Mouse (Mus musculus): ENCODE results near the gene Hnrnpu. TPM values are rescaled to one million over a fixed set of nuclear protein-coding genes. Genes with fewer than 3 reads are reported as not detected.
"Not testable (repeated sequence)": the region's sequence is repeated elsewhere in the genome, so short reads cannot be mapped to it uniquely, and the experiment has no call there.

Hnrnpu gene
- polyA plus RNA-seq (2012; rRNA removed): 41.0 and 73.9 TPM in 2 replicates

- DNase-seq (ENCODE audit: low read depth): no peak
These were observed at the start of gene Hnrnpu for GRCm38 (mm10) chr1:178337551-178338317. TSS of gene Hnrnpu (minus strand) at chr1:178337797.

GRCm38 (mm10) chr1:178382165-178382564, 44.6 kb upstream of the Hnrnpu start:
- peak; percentile 60 for DNase-seq (ENCODE audit: low read depth)

GRCm38 (mm10) chr1:178379224-178379623, 41.6 kb upstream of the Hnrnpu start:
- DNase-seq (ENCODE audit: low read depth): no peak

GRCm38 (mm10) chr1:178378115-178378514, 40.5 kb upstream of the Hnrnpu start:
- DNase-seq (ENCODE audit: low read depth): no peak

- DNase-seq (ENCODE audit: low read depth): no peak
These were observed 39.3 kb upstream of the Hnrnpu start for GRCm38 (mm10) chr1:178376907-178377306.

GRCm38 (mm10) chr1:178376061-178376460, 38.5 kb upstream of the Hnrnpu start:
- DNase-seq (ENCODE audit: low read depth): no peak

- no peak for DNase-seq (ENCODE audit: low read depth)
These were observed 37.8 kb upstream of the Hnrnpu start for GRCm38 (mm10) chr1:178375381-178375780.

GRCm38 (mm10) chr1:178372681-178373080, 35.1 kb upstream of the Hnrnpu start:
- DNase-seq (ENCODE audit: low read depth): no peak

- DNase-seq (ENCODE audit: low read depth): peak; percentile 54
These were observed 31.7 kb upstream of the Hnrnpu start for GRCm38 (mm10) chr1:178369272-178369651.

GRCm38 (mm10) chr1:178368548-178369271, 31.1 kb upstream of the Hnrnpu start:
- DNase-seq (ENCODE audit: low read depth): peak; percentile 49

- no peak for DNase-seq (ENCODE audit: low read depth)
These were observed 30.5 kb upstream of the Hnrnpu start for GRCm38 (mm10) chr1:178368121-178368520.

- no peak for DNase-seq (ENCODE audit: low read depth)
These were observed 27.6 kb upstream of the Hnrnpu start for GRCm38 (mm10) chr1:178365171-178365570.

- DNase-seq (ENCODE audit: low read depth): no peak
These were observed 23.1 kb upstream of the Hnrnpu start for GRCm38 (mm10) chr1:178360702-178361101.

- no peak for DNase-seq (ENCODE audit: low read depth)
These were observed 22.7 kb upstream of the Hnrnpu start for GRCm38 (mm10) chr1:178360264-178360663.

- no peak for DNase-seq (ENCODE audit: low read depth)
These were observed 20.4 kb upstream of the Hnrnpu start for GRCm38 (mm10) chr1:178357776-178358710.

GRCm38 (mm10) chr1:178354576-178354975, 17.0 kb upstream of the Hnrnpu start:
- no peak for DNase-seq (ENCODE audit: low read depth)

- no peak for DNase-seq (ENCODE audit: low read depth)
These were observed 14.0 kb upstream of the Hnrnpu start for GRCm38 (mm10) chr1:178351643-178352042.

GRCm38 (mm10) chr1:178350792-178351191, 13.2 kb upstream of the Hnrnpu start:
- DNase-seq (ENCODE audit: low read depth): no peak

- not testable (repeated sequence) for DNase-seq (ENCODE audit: low read depth)
These were observed 6.6 kb upstream of the Hnrnpu start for GRCm38 (mm10) chr1:178344071-178344805.

GRCm38 (mm10) chr1:178342612-178343011, 5.0 kb upstream of the Hnrnpu start:
- DNase-seq (ENCODE audit: low read depth): no peak

- no peak for DNase-seq (ENCODE audit: low read depth)
These were observed 4.5 kb upstream of the Hnrnpu start for GRCm38 (mm10) chr1:178342063-178342462.

All from gonadal fat pad, adult 2 months (tissue).